Mouse (Mus musculus): Measurements from ENCODE around the gene Vwf.

The Vwf gene

DNA sequence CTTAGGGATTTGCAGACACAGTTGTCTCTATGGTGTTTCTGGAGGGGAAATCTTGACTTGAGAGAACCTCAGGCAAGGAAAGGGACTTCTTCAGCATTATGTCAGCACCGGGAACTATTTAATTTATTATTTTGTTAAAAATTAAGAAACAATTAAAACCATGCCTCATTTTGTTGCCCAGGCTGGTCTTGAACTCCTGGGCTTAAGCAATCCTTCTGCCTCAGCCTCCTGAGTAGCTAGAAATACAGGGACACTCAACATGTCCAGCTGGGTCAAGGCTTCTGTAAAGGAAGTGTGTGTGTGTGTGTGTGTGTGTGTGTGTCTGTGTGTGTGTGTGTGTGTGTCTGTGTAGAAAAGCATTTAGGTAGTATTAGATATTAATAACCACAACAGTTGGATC, 71.3 kb downstream of the Vwf start:
- in situ Hi-C loops (cut with MseI, MboI): no loop called here

DNA sequence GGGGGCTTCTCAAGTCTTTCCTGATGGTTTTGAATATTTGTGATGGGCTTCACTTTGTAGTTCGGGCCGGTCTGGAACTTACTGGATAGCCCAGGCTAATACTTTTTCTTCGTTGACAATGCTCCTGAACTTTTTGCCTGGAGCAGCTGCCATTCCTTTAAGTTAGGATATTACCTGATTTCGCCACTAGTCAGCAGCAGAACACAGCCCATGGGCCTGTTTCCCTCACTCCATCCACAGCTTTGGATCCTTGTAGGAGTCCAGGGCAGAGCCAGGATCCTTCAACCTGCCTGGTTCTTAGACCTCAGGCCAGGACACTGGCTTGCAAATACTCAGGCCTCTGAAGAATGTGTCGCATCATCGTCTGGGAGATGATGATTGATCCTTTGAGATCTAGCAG, 74.2 kb downstream of the Vwf start:
- in situ Hi-C loops (cut with MseI, MboI): loop anchor here (5.0 to 10.0 kb wide), 2 partner anchors 42 to 544 kb away; partner anchors contain the start of gene Ntf3 (in 2 of the 2)

DNA sequence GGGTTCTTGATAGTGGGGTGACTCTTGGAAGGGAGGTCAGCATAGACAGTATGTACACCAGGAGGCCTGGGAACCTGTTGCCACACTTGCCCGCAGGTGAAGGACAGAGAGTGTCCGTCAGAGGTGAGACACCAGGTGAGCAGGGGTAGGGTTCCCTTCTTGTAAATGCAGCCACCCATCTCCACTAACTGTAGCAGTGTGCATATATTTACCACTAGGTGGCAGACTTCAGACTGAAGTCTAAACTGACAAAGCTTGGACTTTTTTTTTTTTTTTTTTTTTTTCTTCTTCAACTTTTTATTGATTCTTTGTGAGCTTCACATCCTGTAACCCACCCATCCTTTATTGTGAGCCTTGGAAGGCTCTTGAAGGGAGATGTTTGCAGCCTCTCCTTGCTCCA, 75.9 kb downstream of the Vwf start:
- in situ Hi-C loops (cut with MseI, MboI): loop anchor here (5.0 to 10.0 kb wide), 2 partner anchors 40 to 542 kb away; partner anchors contain the start of gene Ntf3 (in 2 of the 2)

DNA sequence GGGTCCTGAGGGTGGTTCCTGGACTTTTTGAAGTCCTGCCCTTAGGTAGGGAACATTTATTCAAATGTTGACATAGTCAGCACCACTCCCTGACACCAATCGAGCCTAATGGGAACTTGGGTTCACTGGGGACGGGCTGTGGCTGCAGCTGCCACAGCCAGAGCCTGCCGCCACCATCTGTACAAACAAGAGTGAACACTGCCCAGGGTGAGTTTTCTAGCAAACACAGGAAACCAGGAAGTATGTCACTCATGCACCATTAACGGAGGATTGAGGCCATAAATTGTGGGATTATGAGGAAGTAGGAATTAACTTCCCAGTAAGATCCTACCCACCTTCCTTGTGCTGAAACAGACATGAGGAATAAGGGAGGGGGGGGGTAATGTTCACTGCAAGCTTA, 93.9 kb downstream of the Vwf start:
- in situ Hi-C loops (cut with MseI, MboI): no loop called here

DNA sequence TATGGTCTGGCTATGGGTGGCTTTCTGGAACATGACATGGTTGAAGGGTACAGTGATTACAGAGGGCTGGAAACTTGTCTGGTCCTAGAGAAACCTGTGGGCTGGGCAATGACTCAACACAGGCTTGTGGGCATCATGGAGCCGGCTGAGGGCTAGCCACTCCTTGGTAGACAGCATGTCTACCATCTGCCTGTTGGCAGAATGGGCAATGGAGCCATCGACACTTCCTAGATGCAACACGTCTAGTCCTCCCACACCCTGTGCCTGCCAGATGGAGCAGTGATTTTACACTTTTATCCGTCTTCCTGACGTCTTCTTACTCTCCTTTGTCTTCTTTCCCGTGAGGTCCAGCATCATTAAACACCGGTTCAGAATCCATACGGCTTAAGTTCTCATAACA, 94.6 kb downstream of the Vwf start:
- in situ Hi-C loops (cut with MseI, MboI): no loop called here

DNA sequence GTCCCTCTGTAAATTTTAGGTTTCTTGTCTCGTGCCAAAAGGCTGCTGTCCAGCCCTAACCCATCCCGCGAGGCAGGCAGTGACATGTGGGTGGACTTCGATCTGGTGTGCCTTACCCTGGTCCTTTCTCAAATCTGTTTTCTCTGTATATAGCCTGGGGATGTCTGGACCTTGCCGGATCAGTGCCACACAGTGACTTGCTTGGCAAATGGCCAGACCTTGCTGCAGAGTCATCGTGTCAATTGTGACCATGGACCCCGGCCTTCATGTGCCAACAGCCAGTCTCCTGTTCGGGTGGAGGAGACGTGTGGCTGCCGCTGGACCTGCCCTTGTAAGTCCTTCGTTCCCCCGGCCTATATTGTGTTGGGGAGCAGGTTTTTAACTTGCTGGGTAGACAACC, 102.4 kb downstream of the Vwf start:
- in situ Hi-C loops (cut with MseI, MboI): no loop called here

DNA sequence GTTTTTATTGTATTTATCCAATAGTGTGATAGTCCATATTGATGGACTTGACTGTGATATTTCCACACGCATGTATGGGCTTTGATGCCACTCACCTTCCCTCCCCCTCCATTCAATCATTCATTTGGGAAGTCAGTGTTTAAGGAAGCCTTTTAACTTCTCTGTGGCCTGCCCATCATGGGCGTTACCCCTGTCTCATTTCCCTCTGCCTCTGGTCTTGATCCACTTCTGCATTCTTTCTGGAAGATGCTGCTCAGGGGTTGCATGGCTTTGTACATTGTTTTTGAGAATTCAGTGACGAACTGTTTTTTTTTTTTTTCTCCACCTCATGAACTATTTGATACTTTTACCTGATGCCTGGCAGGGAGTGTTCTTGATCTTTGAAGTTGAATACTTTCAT, 104.8 kb downstream of the Vwf start:
- in situ Hi-C loops (cut with MseI, MboI): no loop called here

DNA sequence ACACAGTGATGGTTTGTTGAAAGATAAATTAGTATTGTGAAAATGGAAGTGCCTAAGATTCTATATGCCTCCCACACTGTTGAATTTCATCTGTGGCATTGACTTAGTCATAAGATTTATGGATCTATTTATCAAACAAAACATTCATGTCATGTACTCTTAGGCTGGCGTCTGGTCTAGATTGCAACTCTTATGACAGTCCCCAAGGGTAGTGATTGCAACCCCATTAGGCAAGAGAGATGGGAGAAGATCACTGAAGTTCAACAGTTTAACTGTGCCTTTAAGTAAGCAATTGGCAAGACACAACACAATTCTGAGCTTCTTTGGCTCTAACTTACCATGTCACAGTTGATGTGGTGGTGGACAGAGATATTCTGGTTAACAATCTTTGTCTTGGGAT, 106.8 kb downstream of the Vwf start:
- in situ Hi-C loops (cut with MseI, MboI): no loop called here

DNA sequence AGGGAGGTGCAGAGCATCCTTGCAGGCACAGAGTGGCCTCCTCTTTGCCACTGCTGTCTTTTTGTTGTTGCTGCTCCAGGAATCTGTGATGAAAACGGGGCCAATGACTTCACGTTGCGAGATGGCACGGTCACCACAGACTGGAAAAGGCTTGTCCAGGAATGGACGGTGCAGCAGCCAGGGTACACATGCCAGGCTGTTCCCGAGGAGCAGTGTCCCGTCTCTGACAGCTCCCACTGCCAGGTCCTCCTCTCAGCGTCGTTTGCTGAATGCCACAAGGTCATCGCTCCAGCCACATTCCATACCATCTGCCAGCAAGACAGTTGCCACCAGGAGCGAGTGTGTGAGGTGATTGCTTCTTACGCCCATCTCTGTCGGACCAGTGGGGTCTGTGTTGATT, 110.3 kb downstream of the Vwf start:
- in situ Hi-C loops (cut with MseI, MboI): no loop called here

DNA sequence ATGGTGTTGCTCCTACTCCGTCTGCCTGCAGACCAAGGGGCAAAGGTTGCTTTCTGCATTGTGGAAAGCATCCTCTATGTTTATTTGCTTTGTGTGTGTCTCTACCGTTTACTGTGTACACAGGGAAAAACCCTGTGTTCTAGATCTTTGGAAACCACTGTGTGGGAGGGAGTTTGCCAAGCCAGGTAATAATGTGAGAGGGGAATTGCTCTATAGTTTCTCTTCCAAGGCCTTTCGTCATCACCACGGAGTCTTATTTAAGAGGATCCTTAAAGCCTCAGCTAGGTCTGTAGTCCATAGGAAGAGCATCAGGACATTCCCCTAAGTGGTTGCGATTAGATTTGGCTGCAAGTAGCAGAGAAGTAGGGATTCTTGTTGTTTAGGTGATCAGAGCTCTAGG, 111.4 kb downstream of the Vwf start:
- in situ Hi-C loops (cut with MseI, MboI): no loop called here

DNA sequence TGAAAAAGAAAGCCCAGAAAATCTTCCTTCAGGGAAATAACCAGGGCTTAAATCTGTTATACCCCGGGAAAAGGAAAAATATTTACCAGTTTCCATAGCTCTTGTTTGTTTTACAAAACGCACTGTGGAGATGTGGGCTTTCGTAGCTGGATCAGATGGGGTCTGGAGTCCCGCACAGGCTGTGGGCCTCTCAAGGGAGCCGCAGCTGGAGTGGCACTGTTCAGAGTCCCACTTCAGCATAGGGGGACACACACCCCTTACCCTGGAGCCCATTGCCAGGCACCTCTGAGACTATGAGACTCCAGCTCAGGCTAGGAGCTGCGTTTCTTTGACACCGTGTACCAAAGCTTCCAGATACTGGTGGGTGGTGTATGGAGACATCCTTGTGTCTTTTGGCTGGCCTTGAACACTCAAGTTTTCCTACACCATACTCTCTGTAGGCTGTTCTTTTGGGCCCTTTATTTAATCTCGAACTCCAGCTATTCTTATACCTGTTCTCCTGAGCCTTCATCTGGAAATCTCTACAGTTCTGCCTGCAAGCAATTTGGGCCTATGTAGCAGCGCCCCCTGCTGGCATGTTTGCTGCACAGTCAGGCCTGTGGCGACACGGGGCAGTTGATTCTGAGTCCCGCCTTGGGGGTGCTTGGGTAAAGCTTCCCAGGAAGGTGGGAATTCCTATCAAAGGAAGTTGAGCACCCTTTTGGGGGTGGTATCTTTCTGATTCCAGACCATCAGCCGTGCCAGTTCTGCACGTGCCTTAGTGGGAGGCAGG, 114.7 kb downstream of the Vwf start:
- in situ Hi-C loops (cut with MseI, MboI): loop anchor here (5.0 kb wide), 1 partner anchor 39 kb away; no protein-coding TSS in a partner anchor

DNA sequence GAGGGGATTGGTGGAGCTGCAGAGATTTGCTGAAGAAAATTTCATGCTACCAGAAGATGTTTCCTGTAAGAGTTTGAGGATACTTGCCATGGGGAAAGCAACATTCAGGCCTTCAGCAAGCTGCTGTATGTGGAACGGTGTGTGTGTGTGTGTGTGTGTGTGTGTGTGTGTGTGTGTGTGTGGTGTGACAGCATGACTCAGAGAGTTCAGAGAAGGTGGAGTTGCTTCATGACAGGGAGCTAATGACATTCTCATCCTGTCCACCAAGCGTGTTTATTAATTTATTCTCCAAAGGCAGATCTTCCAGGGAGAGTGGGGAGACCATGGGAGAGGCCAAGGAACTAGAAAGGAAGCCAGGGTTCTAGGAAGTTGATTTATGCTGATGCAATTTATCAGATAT, 117.3 kb downstream of the Vwf start:
- in situ Hi-C loops (cut with MseI, MboI): loop anchor here (5.0 kb wide), 1 partner anchor 42 kb away; no protein-coding TSS in a partner anchor

DNA sequence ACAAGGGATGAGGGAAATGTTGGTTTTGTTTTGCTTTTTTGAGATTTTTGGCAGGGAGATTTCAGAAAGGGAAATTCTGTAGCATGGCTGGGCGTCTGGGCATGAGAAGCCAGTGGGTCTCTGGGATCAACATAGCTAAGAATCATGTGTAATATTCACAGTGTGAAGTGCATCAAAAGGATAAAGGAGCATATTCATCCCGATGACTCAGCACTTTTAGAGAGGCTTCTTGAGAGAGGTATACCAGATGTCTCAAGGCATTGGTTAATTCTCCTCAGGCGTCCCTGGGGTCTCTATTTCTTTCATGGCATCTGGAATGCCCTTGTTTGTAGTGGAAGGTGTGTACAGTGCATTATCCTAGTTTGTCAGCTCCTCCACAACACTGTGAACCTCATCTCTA, 125.3 kb downstream of the Vwf start:
- in situ Hi-C loops (cut with MseI, MboI): no loop called here

DNA sequence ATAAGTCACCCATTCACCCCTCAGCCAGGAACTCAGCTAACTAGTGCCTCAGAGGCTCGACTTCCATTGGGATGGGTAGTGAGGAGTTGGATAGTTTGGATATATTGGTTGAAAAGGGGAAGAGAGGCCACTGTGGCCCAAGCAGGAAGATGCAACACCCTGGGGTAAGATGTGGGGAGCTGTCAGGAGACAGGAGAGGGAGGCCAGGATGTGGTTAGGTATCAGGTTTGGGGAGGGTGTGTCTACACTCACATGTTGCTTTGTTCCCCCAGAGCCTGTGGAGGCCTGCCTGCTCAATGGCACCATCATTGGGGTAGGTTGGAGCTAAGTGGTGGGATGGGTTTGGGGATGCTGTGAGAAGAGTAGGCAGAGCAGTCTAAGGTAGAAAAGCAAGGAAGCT, 131.9 kb downstream of the Vwf start:
- in situ Hi-C loops (cut with MseI, MboI): no loop called here

DNA sequence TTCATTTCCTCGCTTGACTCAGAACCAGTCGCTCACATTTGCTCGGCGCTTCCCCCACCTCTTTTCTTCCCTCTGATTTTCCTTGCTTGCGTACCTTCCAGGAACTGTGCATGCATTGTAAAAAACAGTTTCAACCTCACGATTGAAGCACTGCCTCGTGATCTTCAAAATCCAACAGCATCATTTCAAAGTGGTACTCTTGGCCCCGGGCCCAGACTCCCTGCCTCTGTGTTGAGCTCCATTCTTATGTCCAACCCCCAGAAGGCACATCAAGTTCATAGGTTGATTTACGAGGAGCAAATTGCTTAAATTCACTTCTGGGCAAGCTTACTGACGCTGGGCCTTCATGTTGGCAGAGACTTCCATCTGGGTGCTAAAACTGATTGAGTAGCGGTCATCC, 134.0 kb downstream of the Vwf start:
- in situ Hi-C loops (cut with MseI, MboI): no loop called here

DNA sequence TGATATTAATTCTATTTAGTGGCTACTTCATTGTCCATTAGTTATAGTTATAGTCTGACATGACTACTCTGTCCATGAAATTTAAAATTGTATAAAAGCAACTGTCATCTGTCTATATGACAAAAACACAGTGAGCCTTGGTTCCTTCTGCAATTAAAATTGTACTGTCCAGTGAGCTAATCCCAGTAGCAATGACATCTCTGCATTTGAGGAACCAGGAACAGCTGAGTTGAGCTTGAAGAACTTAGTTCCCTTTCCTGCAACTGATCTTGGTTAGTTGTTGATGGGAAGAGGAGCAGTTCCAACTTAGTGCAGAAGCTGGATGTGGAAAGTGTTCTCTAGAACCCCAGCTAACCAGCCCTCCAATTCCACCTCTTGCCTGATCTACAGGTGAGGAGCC, 138.8 kb downstream of the Vwf start:
- in situ Hi-C loops (cut with MseI, MboI): no loop called here

DNA sequence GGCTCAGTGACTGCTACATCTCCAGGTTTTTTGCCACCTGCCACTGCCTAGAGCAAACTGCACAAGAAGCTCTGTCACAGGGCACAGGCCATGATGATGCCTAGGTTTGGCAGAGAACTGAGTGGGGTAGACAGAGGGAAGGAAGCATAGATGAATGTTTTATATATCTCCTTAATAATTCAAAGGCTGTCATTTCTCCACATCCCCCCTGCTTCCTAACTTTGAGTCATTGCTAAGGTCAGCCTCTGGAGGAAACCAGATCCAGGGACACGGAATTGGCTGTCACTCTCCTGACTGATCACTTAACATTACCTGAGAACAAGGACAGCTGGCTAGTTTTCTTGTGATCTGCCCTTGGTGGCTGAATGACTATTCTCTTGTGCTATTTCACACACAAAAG, 141.4 kb downstream of the Vwf start:
- in situ Hi-C loops (cut with MseI, MboI): no loop called here

DNA sequence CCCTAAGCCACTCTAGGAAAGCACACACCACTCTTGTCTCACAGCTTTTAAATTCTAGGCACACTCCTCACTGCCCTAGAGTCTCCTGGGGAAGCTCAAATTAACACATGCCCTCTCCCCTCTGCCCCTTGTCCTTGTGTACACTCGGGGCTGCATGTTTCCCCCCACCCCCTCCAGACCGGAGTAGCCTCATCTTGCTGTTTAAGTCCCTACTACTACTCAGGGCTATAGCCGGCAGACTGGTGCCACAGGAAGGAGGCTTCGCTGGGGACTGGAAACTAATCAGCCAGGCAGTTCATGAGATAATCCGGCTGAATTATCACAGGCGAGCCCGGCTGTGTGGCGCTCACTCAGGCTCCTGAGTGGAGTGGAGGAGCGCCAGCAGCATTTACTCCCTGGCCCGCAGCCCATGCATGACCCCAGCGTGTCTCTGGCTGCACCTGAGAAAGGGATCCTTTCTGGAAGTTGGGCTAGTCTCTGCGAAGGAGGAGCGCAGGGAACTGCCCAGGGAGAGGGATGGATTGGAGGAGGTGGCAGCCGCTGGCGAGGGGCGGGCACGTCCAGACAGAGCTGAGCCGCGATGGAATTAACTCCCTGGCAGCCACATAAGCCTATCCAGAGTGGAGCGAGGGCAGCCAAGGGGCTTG, 143.6 kb downstream of the Vwf start, which contains the start of gene Ano2:
Gene Ano2, plus strand, starts transcription at position 363 of the 647 bp plus-strand sequence.
- in situ Hi-C loops (cut with MseI, MboI): no loop called here

DNA sequence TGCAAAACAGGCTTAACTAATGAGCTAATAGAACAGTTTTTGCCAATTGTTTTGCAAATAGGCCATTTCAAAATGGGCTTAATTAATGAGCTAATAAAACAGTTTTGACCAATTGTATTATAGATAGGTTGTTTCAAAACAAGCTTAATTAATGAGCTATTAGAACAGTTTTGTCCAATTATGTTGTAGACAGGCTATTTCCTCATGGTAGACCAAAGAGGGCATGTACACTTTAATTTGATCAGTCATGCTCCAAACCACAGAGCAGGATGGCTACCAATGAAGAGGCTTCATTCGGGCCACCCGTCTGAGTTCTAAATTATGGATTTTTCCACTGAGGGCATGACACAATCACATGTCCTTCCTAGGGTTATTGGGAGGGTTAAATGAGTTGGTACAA, 154.6 kb downstream of the Vwf start:
- in situ Hi-C loops (cut with MseI, MboI): no loop called here

DNA sequence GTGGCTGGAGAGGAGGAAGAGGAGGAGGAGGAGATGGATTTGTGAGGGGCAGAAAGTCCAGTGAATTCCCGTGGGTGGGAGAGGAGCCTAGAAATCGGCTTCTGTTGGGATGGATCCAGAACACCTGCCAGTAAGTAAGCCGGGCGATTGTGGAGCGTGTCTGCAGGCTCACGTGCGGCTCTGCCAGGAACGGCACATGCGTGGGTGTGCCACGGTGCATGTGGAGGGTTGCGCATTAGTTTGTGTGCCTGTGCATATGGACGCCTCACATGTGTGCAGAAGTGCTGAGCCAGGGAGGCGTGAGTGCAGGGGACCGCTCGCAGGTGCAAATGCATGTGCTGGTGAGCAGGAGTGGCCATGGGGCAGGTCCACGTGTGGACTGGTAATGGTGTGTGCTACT, 164.7 kb downstream of the Vwf start:
- in situ Hi-C loops (cut with MseI, MboI): no loop called here

DNA sequence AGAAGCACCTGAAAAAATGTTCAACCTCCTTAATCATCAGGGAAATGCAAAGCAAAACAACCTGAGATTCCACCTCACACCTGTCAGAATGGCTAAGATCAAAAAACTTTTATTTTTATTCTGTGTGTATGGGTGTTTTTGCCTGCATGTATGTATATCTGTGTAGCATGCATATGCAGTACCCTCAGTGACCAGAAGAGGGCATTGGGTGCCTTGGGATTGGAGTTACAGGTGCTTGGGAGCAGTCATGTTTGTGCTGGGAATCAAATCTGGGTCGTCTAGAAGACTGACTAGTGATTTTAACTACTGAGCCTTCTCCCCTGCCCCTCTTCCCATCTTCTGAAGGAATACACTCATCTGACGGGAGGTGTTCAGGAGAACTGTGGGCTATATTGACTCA, 179.8 kb downstream of the Vwf start:
- in situ Hi-C loops (cut with MseI, MboI): no loop called here

DNA sequence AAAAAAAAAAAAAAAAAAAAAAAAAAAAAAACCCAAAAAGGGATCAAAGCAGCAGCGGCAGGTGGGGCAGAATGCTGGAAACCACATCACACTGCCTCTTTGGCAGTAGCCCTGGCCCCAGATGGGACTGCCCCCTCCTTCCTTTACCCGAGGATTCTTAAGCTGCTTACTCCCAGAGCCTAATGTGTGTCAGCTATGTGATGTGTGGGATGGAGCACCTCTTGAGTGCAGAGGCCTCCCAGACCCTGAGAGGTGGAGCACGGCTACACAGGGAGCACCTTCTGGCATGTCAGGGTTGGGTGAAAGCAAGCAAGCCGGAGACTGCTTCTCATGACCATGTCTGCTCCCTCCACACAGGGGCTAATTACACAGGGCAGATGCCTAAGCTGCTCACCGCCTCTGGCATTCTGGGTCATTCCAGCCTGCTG, 180.9 kb downstream of the Vwf start:
- in situ Hi-C loops (cut with MseI, MboI): no loop called here

DNA sequence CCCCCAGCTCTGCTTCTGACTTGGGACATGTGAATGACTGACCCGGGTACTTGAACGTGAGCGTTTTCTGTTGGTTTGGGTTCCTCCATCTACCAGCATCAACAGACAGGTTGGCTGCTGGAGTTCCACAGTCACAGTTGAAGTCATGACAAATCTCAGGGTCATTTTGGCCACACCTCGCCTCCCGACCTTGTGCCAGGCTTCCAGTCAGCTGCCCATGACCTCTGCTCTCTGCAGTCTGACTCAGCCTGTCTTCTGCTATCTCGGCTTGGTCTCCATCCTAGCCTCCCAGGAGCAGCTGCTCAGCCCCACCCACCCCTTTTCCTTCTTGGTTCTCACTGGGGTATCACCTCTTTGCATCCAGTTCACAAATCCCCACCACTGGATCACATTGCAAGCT, 182.9 kb downstream of the Vwf start:
- in situ Hi-C loops (cut with MseI, MboI): no loop called here

Data from mouse trophoblast stem cell (cell line).